Mouse (Mus musculus) hindbrain, embryonic 15.5 days (tissue): ENCODE results near the gene Mrgbp. TPM values are rescaled to one million over a fixed set of nuclear protein-coding genes. Genes with fewer than 3 reads are reported as not detected.

ENCODE experiments used
- ATAC-seq: fragments of 200-750 bp; cut with Nextera tagmentation; 2 replicates; pipeline ENCODE4 v1.8.0; 2017; ENCODE audit warnings: low read depth, moderate number of reproducible peaks, moderate TSS enrichment; ENCODE audit not compliant: low FRiP score
- H3K27ac ChIP-seq: fragments of 300-500 bp; sonication (generic); replicated peaks from 2 replicates; pipeline ENCODE4 v1.5.1; 2015; ENCODE audit warnings: mild to moderate bottlenecking, inconsistent platforms
- H3K27me3 ChIP-seq: fragments of 300-500 bp; sonication (generic); 2 replicates; pipeline ENCODE4 v1.6.1; 2015; ENCODE audit warnings: control low read depth, inconsistent platforms
- H3K36me3 ChIP-seq: fragments of 300-500 bp; sonication (generic); 2 replicates; pipeline ENCODE4 v1.6.1; 2015; ENCODE audit warnings: control low read depth, inconsistent platforms
- H3K4me1 ChIP-seq: fragments of 300-500 bp; sonication (generic); replicated peaks from 2 replicates; pipeline ENCODE4 v1.6.1; 2015; ENCODE audit warnings: control low read depth, inconsistent platforms
- H3K4me2 ChIP-seq: fragments of 300-500 bp; sonication (generic); 2 replicates; pipeline ENCODE4 v1.6.1; 2015; ENCODE audit warnings: moderate library complexity, mild to moderate bottlenecking, inconsistent platforms
- H3K4me3 ChIP-seq: fragments of 300-500 bp; sonication (generic); 2 replicates; pipeline ENCODE4 v1.5.1; 2015; ENCODE audit warnings: mild to moderate bottlenecking, inconsistent platforms
- H3K9ac ChIP-seq: fragments of 300-500 bp; sonication (generic); 2 replicates; pipeline ENCODE4 v1.6.1; 2015; ENCODE audit warnings: inconsistent platforms
- H3K9me3 ChIP-seq: fragments of 300-500 bp; sonication (generic); 2 replicates; pipeline ENCODE4 v1.6.1; 2016; ENCODE audit warnings: control low read depth, inconsistent platforms
- WGBS: fragments of 180-500 bp; shearing (Covaris S2); methylation state at CpG from one replicate; pipeline ENCODE4 v1.1.7; 2015; 5-methylcytosine and 5-hydroxymethylcytosine counted together
- polyA plus RNA-seq: library from polyadenylated mRNA; unstranded; fragments of >200 nt; fragmentation: Nextera tagmentation; extraction: Ambion mirVana; gene quantifications from 2 replicates; pipeline ENCODE4 v1.2.1, GENCODE M21; 2015

Gene Mrgbp
- polyA plus RNA-seq = 38.3 and 40.6 TPM in 2 replicates

- Histone ChIP-seq H3K4me2 (no peak within 1 kb of the TSS), H3K4me1 (peaks cover 28% of the 10 kb centered on the region), H3K36me3 (0 out of 2 replicates have a peak, but pooled peaks cover 2% of the 10 kb centered on the region), H3K9me3 (no peaks in the 10 kb centered on the region), H3K27ac (no peak within 1 kb of the TSS), H3K9ac (no peak within 1 kb of the TSS), H3K4me3 (no peak within 1 kb of the TSS), H3K27me3 (peaks cover 8% of the 10 kb centered on the region)
- WGBS = 65% methylated on average over 3 of the region's 3 CpGs
- no peak for ATAC-seq
Observed at GRCm38 (mm10) chr2:180581002-180581401, at the start of gene Mrgbp. Gene Mrgbp (plus strand): TSS chr2:180581304.

DNA sequence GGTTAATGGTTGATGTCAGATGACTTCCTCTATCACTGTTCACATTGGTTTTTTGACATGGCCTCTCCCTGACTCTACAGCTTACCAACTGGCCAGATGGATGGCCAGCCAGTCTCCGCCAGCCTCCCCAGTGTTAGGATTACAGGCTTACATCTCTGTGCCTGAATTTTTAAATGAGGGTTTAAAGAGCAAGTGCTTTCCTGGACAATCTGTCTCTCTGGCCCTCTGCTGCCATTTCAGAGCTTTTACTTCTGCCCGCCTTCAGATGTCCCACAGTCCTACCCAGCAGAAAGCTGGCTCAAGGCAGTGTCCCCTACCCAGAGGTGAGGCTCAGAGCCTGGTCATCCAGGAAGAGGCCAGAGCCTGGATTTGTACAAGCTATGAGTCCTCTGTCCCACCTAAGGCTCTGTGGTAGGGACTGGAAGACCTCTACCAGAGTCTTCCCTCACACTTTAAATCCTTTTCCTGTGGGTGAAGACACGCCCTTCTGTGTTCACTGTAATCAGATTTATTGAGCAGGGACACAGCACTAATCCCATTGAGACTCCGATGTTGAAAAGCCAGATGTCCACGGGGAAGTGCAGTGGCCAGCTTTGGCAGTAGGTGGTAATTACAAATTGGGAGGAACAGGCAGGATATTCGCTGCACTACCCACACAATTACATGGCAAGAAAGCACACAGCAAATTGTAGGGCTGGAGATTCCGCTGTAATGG, 49.3 kb upstream of the Mrgbp start:
- H3K27me3 ChIP-seq = no peaks in the 10 kb centered on the region
- 64% methylated on average over 7 of the region's 7 CpGs for WGBS
- H3K4me3 ChIP-seq = no peak overlapping the region
- H3K27ac ChIP-seq = 0 out of 2 replicates have a peak overlapping the region, but pooled peaks have one; percentile 6
- no peak for ATAC-seq
- no peak overlapping the region for H3K4me2 ChIP-seq
- H3K36me3 ChIP-seq = no peaks in the 10 kb centered on the region
- H3K9ac ChIP-seq = no peak overlapping the region
- peaks cover 32% of the 10 kb centered on the region for H3K4me1 ChIP-seq
- H3K9me3 ChIP-seq = no peaks in the 10 kb centered on the region

DNA sequence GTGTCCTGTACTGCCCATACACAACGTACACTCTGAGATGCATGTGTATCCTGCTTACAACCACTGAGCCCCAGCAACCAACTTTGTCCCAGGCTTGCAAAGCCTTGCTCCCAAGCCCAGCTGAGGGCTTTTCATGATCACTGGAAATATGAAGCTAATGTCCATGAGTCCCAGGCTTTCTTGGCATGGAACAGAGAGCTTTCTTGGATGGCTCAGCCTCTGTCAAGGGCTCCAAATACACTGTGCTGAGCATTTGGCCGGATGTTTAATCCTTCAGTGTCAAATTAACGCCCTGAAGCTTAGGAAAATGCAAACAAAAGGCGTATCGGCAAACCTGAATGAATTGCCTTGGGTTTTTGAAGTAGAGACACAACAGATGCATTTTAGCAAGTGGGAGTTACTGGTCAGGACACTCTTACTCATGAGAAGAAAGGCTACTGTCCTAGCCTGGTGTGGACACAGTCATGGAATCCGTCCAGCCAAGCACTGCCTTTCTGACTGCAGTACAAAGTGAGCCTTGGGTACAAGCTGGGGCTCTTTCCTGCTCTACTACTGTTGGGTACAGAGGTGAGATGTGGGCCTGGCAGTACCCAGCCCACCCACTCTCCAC, 48.6 kb upstream of the Mrgbp start:
- WGBS = 48% methylated on average over 6 of the region's 6 CpGs
- peaks cover 32% of the 10 kb centered on the region for H3K4me1 ChIP-seq
- no peaks in the 10 kb centered on the region for H3K36me3 ChIP-seq
- H3K27ac ChIP-seq = 0 out of 2 replicates have a peak overlapping the region, but pooled peaks have one; percentile 6
- H3K9me3 ChIP-seq = no peaks in the 10 kb centered on the region
- ATAC-seq = no peak
- H3K27me3 ChIP-seq = no peaks in the 10 kb centered on the region
- H3K4me3 ChIP-seq = no peak overlapping the region
- no peak overlapping the region for H3K9ac ChIP-seq
- no peak overlapping the region for H3K4me2 ChIP-seq

GRCm38 (mm10) chr2:180533237-180533636, 47.9 kb upstream of the Mrgbp start:
- Histone ChIP-seq H3K4me3 (no peak overlapping the region), H3K4me1 (peaks cover 28% of the 10 kb centered on the region), H3K9ac (no peak overlapping the region), H3K4me2 (no peak overlapping the region), H3K36me3 (no peaks in the 10 kb centered on the region), H3K27me3 (no peaks in the 10 kb centered on the region), H3K27ac (no peak overlapping the region), H3K9me3 (no peaks in the 10 kb centered on the region)
- WGBS = 74% methylated on average over 4 of the region's 4 CpGs
- no peak for ATAC-seq

- Histone ChIP-seq H3K4me3 (no peak overlapping the region), H3K9me3 (no peaks in the 10 kb centered on the region), H3K27me3 (no peaks in the 10 kb centered on the region), H3K27ac (no peak overlapping the region), H3K36me3 (no peaks in the 10 kb centered on the region), H3K9ac (no peak overlapping the region), H3K4me1 (peaks cover 13% of the 10 kb centered on the region), H3K4me2 (no peak overlapping the region)
- no peak for ATAC-seq
- 61% methylated on average over 2 of the region's 2 CpGs for WGBS
Observed at GRCm38 (mm10) chr2:180543675-180544074, 37.4 kb upstream of the Mrgbp start.

DNA sequence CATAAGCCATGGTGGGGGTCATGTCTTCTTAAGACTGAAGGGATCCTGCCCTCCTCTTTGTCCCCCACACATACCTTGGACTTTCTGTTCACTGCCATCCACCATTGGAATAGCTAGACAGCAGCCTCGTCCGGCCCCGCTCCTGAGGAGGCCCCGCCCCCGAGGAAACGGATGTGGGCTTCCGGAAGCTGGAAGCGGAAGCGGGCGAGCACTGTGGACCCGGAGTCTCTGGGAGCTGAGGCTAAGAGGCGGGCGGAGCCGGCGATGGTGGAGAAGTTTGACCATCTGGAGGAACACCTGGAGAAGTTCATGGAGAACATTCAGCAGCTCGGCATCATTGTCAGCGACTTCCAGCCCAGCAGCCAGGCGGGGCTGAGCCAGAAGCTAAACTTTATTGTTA, 36.1 kb upstream of the Mrgbp start:
- Histone ChIP-seq H3K27ac (no peak overlapping the region), H3K4me3 (no peak overlapping the region), H3K9me3 (no peaks in the 10 kb centered on the region), H3K4me2 (no peak overlapping the region), H3K27me3 (no peaks in the 10 kb centered on the region), H3K4me1 (peaks cover 13% of the 10 kb centered on the region), H3K36me3 (no peaks in the 10 kb centered on the region), H3K9ac (no peak overlapping the region)
- ATAC-seq = no peak
- 89% methylated on average over 18 of the region's 18 CpGs for WGBS

DNA sequence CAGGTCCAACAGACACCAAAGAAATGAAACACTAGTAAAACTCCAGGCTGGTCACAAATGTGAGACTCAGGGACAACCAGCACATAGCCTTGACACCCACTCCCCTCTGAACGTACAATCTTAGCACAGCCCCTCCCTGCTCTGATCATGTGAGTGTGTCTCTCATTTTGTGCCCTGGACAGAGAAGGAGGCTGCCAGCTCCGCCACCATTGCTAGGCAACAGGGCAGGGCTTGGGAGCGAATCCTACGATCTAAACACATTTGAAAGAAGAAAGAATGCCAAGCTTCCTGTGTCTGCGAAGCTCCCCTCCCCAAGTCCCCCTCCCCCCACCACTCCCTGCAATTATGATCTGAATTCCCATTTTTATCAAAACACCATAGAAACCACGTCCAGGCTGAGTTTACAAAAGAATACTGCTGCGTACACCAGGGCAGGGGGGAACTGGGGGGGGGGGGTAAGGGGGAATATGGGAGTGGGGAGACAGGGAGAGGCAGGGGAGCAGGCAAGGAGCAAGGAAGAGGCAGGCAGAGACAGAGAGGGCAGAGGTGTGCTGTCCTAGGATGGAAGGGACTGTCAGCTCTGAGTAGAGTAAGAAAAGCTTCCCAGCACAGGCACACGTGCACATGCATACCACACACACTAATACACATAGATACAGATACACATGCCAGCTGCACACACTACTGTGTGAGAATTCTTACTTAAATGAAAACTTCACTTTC, 33.6 kb upstream of the Mrgbp start:
- ATAC-seq = peak; percentile 88
- Histone ChIP-seq H3K27me3 (0 out of 2 replicates have a peak, but pooled peaks cover 4% of the 10 kb centered on the region), H3K9me3 (no peaks in the 10 kb centered on the region), H3K27ac (0 out of 2 replicates have a peak overlapping the region, but pooled peaks have one; percentile 25), H3K4me1 (peaks cover 13% of the 10 kb centered on the region), H3K4me2 (peak overlapping the region; percentile 39), H3K9ac (0 out of 2 replicates have a peak overlapping the region, but pooled peaks have one; percentile 4), H3K4me3 (no peak overlapping the region), H3K36me3 (no peaks in the 10 kb centered on the region)
- 8% methylated on average over 8 of the region's 8 CpGs for WGBS

DNA sequence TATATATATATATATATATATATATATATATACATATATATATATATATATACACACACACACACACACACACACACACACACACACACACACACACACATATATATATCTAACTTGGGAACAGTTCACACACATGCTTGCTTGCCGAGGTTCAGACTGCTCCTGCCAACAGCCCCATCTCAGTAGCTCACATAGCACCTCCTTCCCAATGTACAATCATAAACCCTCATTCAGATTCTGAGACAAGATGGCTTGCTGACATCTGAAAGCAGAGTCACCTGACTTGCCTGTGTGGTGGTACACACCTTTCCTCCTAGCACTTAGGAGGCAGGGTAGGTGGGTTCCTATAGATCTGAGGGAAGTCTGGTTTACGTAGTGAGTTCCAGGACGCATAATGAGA, 28.8 kb upstream of the Mrgbp start:
- Histone ChIP-seq H3K27me3 (0 out of 2 replicates have a peak, but pooled peaks cover 4% of the 10 kb centered on the region), H3K9ac (no peak overlapping the region), H3K27ac (no peak overlapping the region), H3K36me3 (no peaks in the 10 kb centered on the region), H3K9me3 (no peaks in the 10 kb centered on the region), H3K4me3 (no peak overlapping the region), H3K4me1 (peaks cover 9% of the 10 kb centered on the region), H3K4me2 (no peak overlapping the region)
- WGBS = 88% methylated on average over 3 of the region's 3 CpGs
- ATAC-seq = no peak

DNA sequence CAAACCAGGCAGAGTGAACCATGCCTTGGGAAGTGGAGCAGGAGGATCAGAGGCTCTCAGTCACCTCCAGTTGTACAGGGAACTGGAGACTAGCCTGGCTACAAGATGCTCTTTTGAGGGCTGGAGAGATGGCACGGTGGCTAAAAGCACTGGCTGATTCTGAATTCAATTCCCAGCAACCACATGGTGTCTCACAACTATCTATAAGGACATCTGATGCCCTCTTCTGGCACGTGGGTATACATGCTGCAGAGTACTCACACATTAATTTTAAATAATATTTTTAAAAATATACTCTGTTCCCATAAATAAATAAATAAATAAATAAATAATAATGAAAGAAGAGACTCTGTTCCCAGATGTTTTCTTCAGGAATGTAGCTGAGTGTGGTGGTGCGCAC, 25.9 kb upstream of the Mrgbp start:
- no peak for ATAC-seq
- Histone ChIP-seq H3K4me3 (no peak overlapping the region), H3K27me3 (0 out of 2 replicates have a peak, but pooled peaks cover 4% of the 10 kb centered on the region), H3K9ac (no peak overlapping the region), H3K4me2 (no peak overlapping the region), H3K36me3 (no peaks in the 10 kb centered on the region), H3K4me1 (no peaks in the 10 kb centered on the region), H3K27ac (no peak overlapping the region), H3K9me3 (no peaks in the 10 kb centered on the region)
- 50% methylated on average over 3 of the region's 3 CpGs for WGBS

DNA sequence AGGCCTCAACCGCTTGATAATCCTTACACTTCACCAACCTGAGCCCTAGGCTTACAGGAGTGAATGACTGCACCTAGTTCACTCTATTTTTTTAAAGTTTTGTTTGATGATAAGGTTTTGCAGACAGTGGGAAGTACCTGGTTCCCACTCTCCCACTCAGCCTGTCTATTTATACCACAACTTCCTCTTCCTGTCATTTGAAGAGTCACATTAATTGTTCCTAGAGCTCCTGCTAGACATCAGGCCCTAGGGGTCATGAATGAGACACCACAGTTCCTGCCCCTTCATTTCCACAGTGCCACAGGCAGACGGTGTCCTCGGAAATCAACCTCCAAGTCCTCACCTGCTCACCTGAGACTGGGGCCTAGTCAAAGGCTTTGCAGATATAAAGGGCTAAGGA, 24.6 kb upstream of the Mrgbp start:
- Histone ChIP-seq H3K4me2 (no peak overlapping the region), H3K4me3 (no peak overlapping the region), H3K36me3 (no peaks in the 10 kb centered on the region), H3K9me3 (no peaks in the 10 kb centered on the region), H3K9ac (no peak overlapping the region), H3K4me1 (no peaks in the 10 kb centered on the region), H3K27ac (no peak overlapping the region), H3K27me3 (no peaks in the 10 kb centered on the region)
- no peak for ATAC-seq
- 82% methylated on average over 3 of the region's 3 CpGs for WGBS

DNA sequence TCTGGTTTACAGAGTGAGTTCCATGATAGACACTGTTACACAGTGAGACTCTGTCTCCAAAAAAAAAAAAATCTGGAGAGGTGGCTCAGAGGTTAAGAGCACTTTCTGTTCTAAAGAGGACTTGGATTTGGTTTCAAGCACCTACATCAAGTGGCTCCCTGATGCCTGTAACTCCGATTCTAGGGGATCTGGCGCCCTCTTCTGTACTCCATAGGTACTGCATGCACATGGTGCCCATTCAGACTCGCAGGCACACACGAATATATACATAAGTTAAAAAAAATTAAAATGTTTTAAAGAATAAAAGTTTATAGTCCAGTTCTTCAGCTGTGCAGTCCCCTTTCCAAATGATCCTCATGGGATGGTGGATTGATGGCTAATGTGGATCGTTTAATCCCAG, 20.9 kb upstream of the Mrgbp start:
- no peak overlapping the region for H3K4me3 ChIP-seq
- no peaks in the 10 kb centered on the region for H3K27me3 ChIP-seq
- H3K36me3 ChIP-seq = no peaks in the 10 kb centered on the region
- no peaks in the 10 kb centered on the region for H3K9me3 ChIP-seq
- no peak overlapping the region for H3K9ac ChIP-seq
- WGBS = 48% methylated on average over 5 of the region's 5 CpGs
- no peak overlapping the region for H3K27ac ChIP-seq
- H3K4me2 ChIP-seq = no peak overlapping the region
- peaks cover 13% of the 10 kb centered on the region for H3K4me1 ChIP-seq
- ATAC-seq = no peak

GRCm38 (mm10) chr2:180562146-180562545, 19.0 kb upstream of the Mrgbp start:
- Histone ChIP-seq H3K4me3 (no peak overlapping the region), H3K4me1 (peaks cover 13% of the 10 kb centered on the region), H3K27ac (no peak overlapping the region), H3K36me3 (no peaks in the 10 kb centered on the region), H3K27me3 (no peaks in the 10 kb centered on the region), H3K9me3 (no peaks in the 10 kb centered on the region), H3K4me2 (no peak overlapping the region), H3K9ac (no peak overlapping the region)
- no peak for ATAC-seq
- 78% methylated on average over 5 of the region's 5 CpGs for WGBS
